ENCODE assay signal across 20 mouse cellular contexts in the genomic region with DNA sequence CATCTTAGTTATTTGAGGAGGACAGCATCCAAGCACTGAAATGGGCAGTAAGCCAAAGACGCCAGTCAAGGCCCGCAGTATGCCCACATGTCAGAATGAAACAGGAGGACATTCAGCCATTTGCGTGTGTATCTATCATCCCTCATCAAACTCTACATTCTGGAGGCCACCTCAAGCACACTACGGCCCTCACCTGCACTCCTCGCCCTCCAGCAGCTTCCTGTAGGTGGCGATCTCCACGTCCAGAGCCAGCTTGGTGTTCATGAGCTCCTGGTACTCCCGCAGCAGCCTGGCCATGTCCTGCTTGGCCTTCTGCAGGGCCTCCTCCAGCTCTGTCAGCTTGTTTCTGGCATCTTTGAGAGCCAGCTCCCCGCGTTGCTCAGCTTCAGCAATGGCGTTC. TPM values are rescaled to one million over a fixed set of nuclear protein-coding genes. Genes with fewer than 3 reads are reported as not detected.
DNase-seq lines count a peak whose midpoint lies in the region; ATAC-seq and TF ChIP-seq lines count a peak whose summit lies in the region.
"Had no signal": no experiment of that assay in that cellular context is flagged by ENCODE, and none has a peak within 500 bp of the region (broad histone marks: within the 10 kb centered on the region; RNA-seq: fewer than 3 reads in every experiment).

No protein-coding gene starts in this region.

- WGBS in heart, embryonic 11.5 days (ENCODE audit: insufficient replicate concordance), result 61% methylated on average over 11 of the region's 11 CpGs
- WGBS in lung, embryonic 14.5 days, result 60% methylated on average over 11 of the region's 11 CpGs

- peak; percentile 44 for DNase-seq in heart, adult 11 months
- no peak for DNase-seq in lung, embryonic 14.5 days
- DNase-seq in lung, postnatal 14 days, result no peak
- peak; percentile 24 for DNase-seq in A20 (ENCODE audit: low read depth, low spot score)
- peak; percentile 15 for DNase-seq in ES-CJ7 (ENCODE audit: low read depth, low spot score)
- no peak for DNase-seq in layer of hippocampus, adult 9-10 months (ENCODE audit: low spot score)
- DNase-seq in left cerebral cortex, postnatal 25 days (ENCODE audit: low spot score in 2 of 2), result no peak
- DNase-seq: adrenal gland, postnatal 10 days; embryo, embryonic 11 days; kidney, adult 8-10 months; liver, embryonic 13.5 days; right cerebral cortex, postnatal 14 days had no signal

- no peak overlapping the region for H3K27ac ChIP-seq in heart, embryonic 11.5 days (ENCODE audit: low read depth, low read length)
- H3K27ac ChIP-seq in lung, embryonic 14.5 days (ENCODE audit: low read depth), result no peak overlapping the region
- H3K27ac ChIP-seq: heart, embryonic 15.5 days; hindbrain, embryonic 12.5 days; liver, embryonic 13.5 days had no signal

- H3K9me3 ChIP-seq in heart, embryonic 11.5 days (replicated peaks; ENCODE audit: control insufficient read depth, low read length), result no peaks in the 10 kb centered on the region
- H3K9me3 ChIP-seq in lung, embryonic 14.5 days (ENCODE audit: low read depth, low read length), result no peaks in the 10 kb centered on the region
- H3K9me3 ChIP-seq: heart, embryonic 15.5 days; hindbrain, embryonic 12.5 days; liver, embryonic 13.5 days had no signal

- no peak overlapping the region for H3K4me3 ChIP-seq in heart, embryonic 11.5 days (ENCODE audit: low read depth, low read length)
- no peak overlapping the region for H3K4me3 ChIP-seq in lung, embryonic 14.5 days (ENCODE audit: low read depth, low read length)
- H3K4me3 ChIP-seq: heart, embryonic 15.5 days; hindbrain, embryonic 12.5 days; liver, embryonic 13.5 days; myocyte had no signal

- no peaks in the 10 kb centered on the region for H3K4me1 ChIP-seq in heart, embryonic 11.5 days (ENCODE audit: control insufficient read depth, insufficient read depth, low read length)
- H3K4me1 ChIP-seq in lung, embryonic 14.5 days (ENCODE audit: insufficient read depth), result no peaks in the 10 kb centered on the region
- H3K4me1 ChIP-seq: heart, embryonic 15.5 days; hindbrain, embryonic 12.5 days; liver, embryonic 13.5 days had no signal

- peaks cover 6% of the 10 kb centered on the region for H3K27me3 ChIP-seq in heart, embryonic 11.5 days (ENCODE audit: control insufficient read depth, insufficient read depth, low read length)
- no peaks in the 10 kb centered on the region for H3K27me3 ChIP-seq in lung, embryonic 14.5 days (ENCODE audit: insufficient read depth, low read length)
- H3K27me3 ChIP-seq: hindbrain, embryonic 12.5 days; liver, embryonic 13.5 days had no signal

- no peak overlapping the region for H3K9ac ChIP-seq in heart, embryonic 11.5 days (ENCODE audit: low read depth, low read length)
- no peak overlapping the region for H3K9ac ChIP-seq in lung, embryonic 14.5 days
- H3K9ac ChIP-seq: heart, embryonic 15.5 days; hindbrain, embryonic 12.5 days; liver, embryonic 13.5 days had no signal

- TF ChIP-seq CTCF in lung, embryonic 14.5 days (IDR thresholded peaks at IDR 0.05; ENCODE audit: low read depth), result 0 out of 2 replicates have a peak, but pooled peaks have one; percentile 26

- intact Hi-C loops in left cerebral cortex, postnatal 25 days (cut with DNase I), result no loop called here

- no peak overlapping the region for H3K4me2 ChIP-seq in heart, embryonic 11.5 days
- no peak overlapping the region for H3K4me2 ChIP-seq in lung, embryonic 14.5 days
- H3K4me2 ChIP-seq: heart, embryonic 15.5 days; hindbrain, embryonic 12.5 days; liver, embryonic 13.5 days; midbrain, embryonic 11.5 days had no signal

- no peaks in the 10 kb centered on the region for H3K36me3 ChIP-seq in heart, embryonic 11.5 days (ENCODE audit: control insufficient read depth, insufficient read depth, low read length)
- no peaks in the 10 kb centered on the region for H3K36me3 ChIP-seq in lung, embryonic 14.5 days (ENCODE audit: insufficient read depth)
- H3K36me3 ChIP-seq: heart, embryonic 15.5 days; hindbrain, embryonic 12.5 days; liver, embryonic 13.5 days had no signal

- ATAC-seq in heart, embryonic 11.5 days (replicated peaks; ENCODE audit: insufficient number of reproducible peaks, low FRiP score, low TSS enrichment), result no peak
- no peak for ATAC-seq in lung, embryonic 14.5 days (ENCODE audit: insufficient read depth)
- ATAC-seq: CD4-positive, CD25-positive, alpha-beta regulatory T cell, adult 4 months had no signal

RNA-seq across cellular contexts. Expression of gene Krt5, which starts 4.0 kb away (rescaled TPM):
- polyA plus RNA-seq in heart, embryonic 11.5 days (2014; fragmentation: Nextera tagmentation; extraction: Ambion mirVana), result 0.13 and 0.23 TPM in 2 replicates
- not detected in 2 replicates for polyA plus RNA-seq in lung, embryonic 14.5 days (2014; fragmentation: Nextera tagmentation; extraction: Ambion mirVana)
- total RNA-seq in left cerebral cortex, postnatal 25 days (2021), result not detected
- total RNA-seq: adrenal gland, postnatal 10 days; left cerebral cortex, postnatal 10 days had no signal
- polyA plus RNA-seq: CD4-positive, CD25-positive, alpha-beta regulatory T cell, adult 4 months had no signal

RNA-seq across cellular contexts. Expression of gene Krt6a, which starts 14.6 kb away (rescaled TPM):
- polyA plus RNA-seq in heart, embryonic 11.5 days (2014; fragmentation: Nextera tagmentation; extraction: Ambion mirVana), result not detected in 2 replicates
- polyA plus RNA-seq in lung, embryonic 14.5 days (2014; fragmentation: Nextera tagmentation; extraction: Ambion mirVana), result not detected in 2 replicates
- total RNA-seq in left cerebral cortex, postnatal 25 days (2021), result not detected
- total RNA-seq: adrenal gland, postnatal 10 days; layer of hippocampus, adult 8-10 months; left cerebral cortex, postnatal 10 days had no signal
- polyA plus RNA-seq: CD4-positive, CD25-positive, alpha-beta regulatory T cell, adult 4 months; hindbrain, embryonic 12.5 days; midbrain, embryonic 11.5 days; myocyte had no signal

RNA-seq across cellular contexts. Expression of gene Krt6b, which starts 28.6 kb away (rescaled TPM):
- polyA plus RNA-seq in heart, embryonic 11.5 days (2014; fragmentation: Nextera tagmentation; extraction: Ambion mirVana), result not detected in 2 replicates
- not detected in 2 replicates for polyA plus RNA-seq in lung, embryonic 14.5 days (2014; fragmentation: Nextera tagmentation; extraction: Ambion mirVana)
- total RNA-seq in left cerebral cortex, postnatal 25 days (2021), result not detected
- total RNA-seq: adrenal gland, postnatal 10 days; layer of hippocampus, adult 8-10 months; left cerebral cortex, postnatal 10 days had no signal
- polyA plus RNA-seq: CD4-positive, CD25-positive, alpha-beta regulatory T cell, adult 4 months; heart, embryonic 15.5 days; hindbrain, embryonic 12.5 days; liver, embryonic 13.5 days; midbrain, embryonic 11.5 days; myocyte had no signal

RNA-seq across cellular contexts. Expression of gene Krt71, which starts 34.2 kb away (rescaled TPM):
- polyA plus RNA-seq in heart, embryonic 11.5 days (2014; fragmentation: Nextera tagmentation; extraction: Ambion mirVana), result not detected in 2 replicates
- not detected in 2 replicates for polyA plus RNA-seq in lung, embryonic 14.5 days (2014; fragmentation: Nextera tagmentation; extraction: Ambion mirVana)
- total RNA-seq in left cerebral cortex, postnatal 25 days (2021), result not detected
- total RNA-seq: adrenal gland, postnatal 10 days; layer of hippocampus, adult 8-10 months; left cerebral cortex, postnatal 10 days had no signal
- polyA plus RNA-seq: CD4-positive, CD25-positive, alpha-beta regulatory T cell, adult 4 months; heart, embryonic 15.5 days; hindbrain, embryonic 12.5 days; liver, embryonic 13.5 days; midbrain, embryonic 11.5 days; myocyte had no signal

Comparison
In these comparisons a context has a peak if more than half of its experiments do, and no peak if none do; other contexts are left out.
1. DNase-seq: peak in heart, adult 11 months (single experiment), A20 (single experiment) and ES-CJ7 (single experiment); none in lung, embryonic 14.5 days (single experiment), lung, postnatal 14 days (single experiment), layer of hippocampus, adult 9-10 months (single experiment) and left cerebral cortex, postnatal 25 days (0 of 2).